Mouse (Mus musculus) ES-E14 (cell line): ENCODE measurements around the gene Polr2a.

Source experiments
- CHD2 ChIP-seq: IDR thresholded peaks from 2 replicates; pipeline ENCODE4 v1.6.1; 2014; ENCODE audit warnings: mild to moderate bottlenecking, low read depth, low read length, inconsistent platforms
- HCFC1 ChIP-seq: IDR thresholded peaks from 2 replicates; pipeline ENCODE4 v1.6.1; 2012; ENCODE audit warnings: low read length, inconsistent platforms, borderline replicate concordance; ENCODE audit not compliant: insufficient read depth
- MAFK ChIP-seq: IDR thresholded peaks from 2 replicates; pipeline ENCODE4 v1.6.1; 2014; ENCODE audit warnings: mild to moderate bottlenecking, low read depth, low read length, inconsistent platforms; ENCODE audit not compliant: insufficient read depth

DNA sequence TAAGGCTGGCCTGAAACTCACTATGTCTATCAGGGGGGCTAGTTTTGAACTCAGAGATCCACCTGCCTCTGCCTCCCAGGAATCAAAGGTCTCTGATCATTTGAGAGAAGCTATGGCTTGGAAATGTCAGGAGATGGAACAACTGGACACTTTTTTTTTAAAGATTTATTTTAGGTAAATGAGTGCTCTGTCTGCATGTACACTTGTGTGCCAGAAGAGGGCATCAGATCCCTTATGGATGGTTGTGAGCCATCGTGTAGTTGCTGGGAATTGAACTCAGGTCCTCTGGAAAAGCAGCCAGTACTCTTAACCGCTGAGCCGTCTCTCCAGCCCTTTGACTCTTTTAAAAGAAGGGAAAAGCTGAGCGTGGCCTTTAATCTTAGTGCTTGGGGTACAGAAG, 47.9 kb upstream of the Polr2a start:
- TF ChIP-seq HCFC1 (no peak), MAFK (no peak), CHD2 (no peak)
